Mouse (Mus musculus) heart, postnatal 0 days (tissue): ENCODE measurements at regions not wholly inside any gene's neighbourhood (a gene's known extent, or its start where the extent isn't known, plus 50 kb on each side); places are given as distances from the start of the nearest gene placed in this dataset.

Source experiments
- ATAC-seq: fragments of 200-750 bp; cut with Nextera tagmentation; 2 replicates; pipeline ENCODE4 v1.8.0; 2017; ENCODE audit warnings: low read depth, moderate number of reproducible peaks, moderate library complexity; ENCODE audit not compliant: insufficient read depth
- DNase-seq: peaks from one replicate; pipeline ENCODE4 v3.0.0-alpha.2; 2016; ENCODE audit warnings: low spot score
- H3K27ac ChIP-seq: fragments of 300-500 bp; sonication (generic); 2 replicates; pipeline ENCODE4 v1.5.1; 2014; ENCODE audit warnings: low read depth, mild to moderate bottlenecking
- H3K27me3 ChIP-seq: fragments of 300-500 bp; sonication (generic); 2 replicates; pipeline ENCODE4 v1.6.1; 2014; ENCODE audit warnings: low read length, mixed read lengths; ENCODE audit not compliant: control insufficient read depth, insufficient read depth
- H3K36me3 ChIP-seq: fragments of 300-500 bp; sonication (generic); replicated peaks from 2 replicates; pipeline ENCODE4 v1.6.1; 2014; ENCODE audit warnings: low read length, mixed read lengths; ENCODE audit not compliant: control insufficient read depth, insufficient read depth
- H3K4me1 ChIP-seq: fragments of 300-500 bp; sonication (generic); 2 replicates; pipeline ENCODE4 v1.6.1; 2014; ENCODE audit warnings: antibody characterized with exemption; ENCODE audit not compliant: control insufficient read depth, insufficient read depth
- H3K4me2 ChIP-seq: fragments of 300-500 bp; sonication (generic); 2 replicates; pipeline ENCODE4 v1.6.1; 2014; ENCODE audit warnings: low read depth, mild to moderate bottlenecking, low read length, moderate library complexity
- H3K4me3 ChIP-seq: fragments of 300-500 bp; sonication (generic); 2 replicates; pipeline ENCODE4 v1.5.1; 2014; ENCODE audit warnings: low read depth, low read length
- H3K9ac ChIP-seq: fragments of 300-500 bp; sonication (generic); replicated peaks from 2 replicates; pipeline ENCODE4 v1.6.1; 2014; ENCODE audit warnings: low read depth, low read length, mixed read lengths
- H3K9me3 ChIP-seq: fragments of 300-500 bp; sonication (generic); replicated peaks from 2 replicates; pipeline ENCODE4 v1.6.1; 2016; ENCODE audit warnings: low read length; ENCODE audit not compliant: control insufficient read depth
- CTCF ChIP-seq: IDR thresholded peaks from 2 replicates; pipeline ENCODE4 v1.5.1; 2016; ENCODE audit warnings: antibody characterized with exemption, control low read depth, low read depth
- EP300 ChIP-seq: IDR thresholded peaks from 2 replicates; pipeline ENCODE4 v1.6.1; 2016; ENCODE audit warnings: antibody characterized with exemption, low read depth
- WGBS: fragments of 180-500 bp; shearing (Covaris S2); extraction: QIAGEN DNeasy Blood & Tissue Kit; methylation state at CpG from one replicate; pipeline ENCODE4 v1.1.7; 2014; 5-methylcytosine and 5-hydroxymethylcytosine counted together

- no peaks in the 10 kb centered on the region for H3K27me3 ChIP-seq
- TF ChIP-seq EP300 (no peak), CTCF (no peak)
Measured at GRCm38 (mm10) chr16:78121668-78122067, 179.6 kb upstream of the Cxadr start.

DNA sequence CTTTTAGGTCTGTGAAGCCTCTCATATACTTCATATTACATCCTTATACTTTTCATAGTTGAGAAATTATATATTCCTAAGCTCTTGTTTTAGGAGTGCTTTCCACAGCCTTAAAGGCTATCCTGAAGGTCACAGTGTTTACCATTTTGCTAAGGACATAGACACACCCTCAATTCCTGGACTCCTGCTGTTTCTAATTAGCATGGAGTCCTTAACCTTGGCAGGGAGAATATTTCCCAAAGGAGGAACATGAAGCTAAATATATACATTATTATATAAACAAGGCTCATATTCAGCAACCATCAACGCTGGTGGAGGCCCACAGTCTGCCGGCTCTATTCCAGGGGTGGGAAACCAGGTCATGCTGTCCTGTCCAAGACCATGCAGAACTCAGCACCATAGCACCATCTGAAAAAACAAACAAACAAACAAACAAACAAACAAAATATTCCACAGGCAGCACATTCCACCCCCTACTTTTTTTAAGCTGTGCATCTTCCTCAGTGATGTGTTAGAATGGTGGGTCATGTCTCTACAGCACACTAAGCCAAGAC is 180.9 kb upstream of the Cxadr start:
- Histone ChIP-seq H3K27ac (no peak overlapping the region), H3K9me3 (no peaks in the 10 kb centered on the region), H3K36me3 (no peaks in the 10 kb centered on the region), H3K4me1 (no peaks in the 10 kb centered on the region), H3K9ac (no peak overlapping the region), H3K4me2 (no peak overlapping the region), H3K4me3 (no peak overlapping the region), H3K27me3 (no peaks in the 10 kb centered on the region)
- TF ChIP-seq EP300 (no peak), CTCF (no peak)
- ATAC-seq, result no peak
- no peak for DNase-seq
- 72% methylated on average over 2 of the region's 2 CpGs for WGBS

More at GRCm38 (mm10) chr16:78121668-78122067, 179.6 kb upstream of the Cxadr start:
- Histone ChIP-seq H3K4me3 (no peak overlapping the region), H3K4me2 (no peak overlapping the region), H3K36me3 (no peaks in the 10 kb centered on the region), H3K27ac (no peak overlapping the region), H3K4me1 (no peaks in the 10 kb centered on the region), H3K9me3 (no peaks in the 10 kb centered on the region), H3K9ac (no peak overlapping the region)
- ATAC-seq, result no peak
- no peak for DNase-seq
- 64% methylated on average over 1 of the region's 1 CpGs for WGBS

GRCm38 (mm10) chr16:78104246-78104645 is 197.0 kb upstream of the Cxadr start:
- H3K36me3 ChIP-seq, result no peaks in the 10 kb centered on the region
- no peak for DNase-seq
- no peak overlapping the region for H3K4me3 ChIP-seq
- no peaks in the 10 kb centered on the region for H3K27me3 ChIP-seq
- ATAC-seq, result no peak
- no peaks in the 10 kb centered on the region for H3K4me1 ChIP-seq
- no peaks in the 10 kb centered on the region for H3K9me3 ChIP-seq
- TF ChIP-seq CTCF (no peak), EP300 (no peak)
- H3K27ac ChIP-seq, result no peak overlapping the region
- no peak overlapping the region for H3K9ac ChIP-seq
- no peak overlapping the region for H3K4me2 ChIP-seq

DNA sequence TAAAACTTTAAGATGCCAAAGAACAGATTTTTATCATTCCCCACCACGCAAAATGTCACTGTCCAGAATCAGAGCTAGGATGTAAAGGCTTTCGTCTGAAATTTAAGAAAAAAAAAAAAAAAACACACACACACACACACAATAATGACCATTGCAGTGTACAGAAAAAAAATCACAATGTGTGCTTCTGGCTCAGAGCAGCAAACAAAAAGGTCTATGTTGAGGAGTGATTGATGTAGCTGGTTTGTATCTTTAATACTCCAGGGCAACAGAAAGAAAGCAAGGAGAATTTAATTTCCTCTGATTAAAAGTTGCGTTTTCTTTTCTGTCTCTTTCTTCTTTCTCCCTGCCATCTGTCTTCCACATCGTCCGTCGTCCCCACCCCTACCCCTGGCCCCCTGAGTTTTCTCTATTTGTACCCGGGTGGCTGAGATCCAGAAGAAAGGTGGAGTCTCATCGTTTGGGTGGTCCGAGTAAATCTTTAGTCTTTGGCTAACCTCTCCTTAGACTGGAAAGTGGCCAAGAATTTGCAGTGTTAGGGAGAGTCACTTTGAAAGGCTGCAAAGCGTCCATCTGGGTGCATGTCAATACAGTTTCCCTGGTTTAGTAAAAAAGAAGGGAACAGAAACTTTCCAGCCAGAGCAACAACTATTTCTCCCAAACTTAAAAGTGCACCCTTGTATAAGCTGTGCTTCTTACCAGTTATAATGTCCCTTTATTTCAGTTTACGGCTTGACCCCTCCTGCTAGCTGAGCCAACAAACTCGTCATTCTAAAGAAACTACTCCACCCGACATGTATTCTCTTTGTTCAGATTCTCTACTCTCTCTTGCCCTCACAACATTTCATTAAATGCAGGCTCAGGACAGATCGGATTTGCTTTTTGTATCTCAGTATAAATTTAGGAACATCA is 199.6 kb upstream of the Cxadr start:
- H3K27me3 ChIP-seq, result no peaks in the 10 kb centered on the region
- no peak overlapping the region for H3K27ac ChIP-seq
- H3K9me3 ChIP-seq, result no peaks in the 10 kb centered on the region
- H3K4me3 ChIP-seq, result peak overlapping the region; percentile 28
- no peaks in the 10 kb centered on the region for H3K36me3 ChIP-seq
- ATAC-seq (no peak), DNase-seq (peak; percentile 29)
- TF ChIP-seq EP300, result no peak
- no peak for TF ChIP-seq CTCF
- H3K4me2 ChIP-seq, result peak overlapping the region; percentile 52
- H3K4me1 ChIP-seq, result no peaks in the 10 kb centered on the region
- WGBS, result 47% methylated on average over 14 of the region's 14 CpGs
- no peak overlapping the region for H3K9ac ChIP-seq

GRCm38 (mm10) chr16:78099842-78100241 is 201.4 kb upstream of the Cxadr start:
- 83% methylated on average over 2 of the region's 2 CpGs for WGBS
- ATAC-seq, result no peak
- Histone ChIP-seq H3K9me3 (no peaks in the 10 kb centered on the region), H3K4me3 (no peak overlapping the region), H3K4me1 (no peaks in the 10 kb centered on the region), H3K27ac (no peak overlapping the region), H3K9ac (no peak overlapping the region), H3K4me2 (no peak overlapping the region), H3K36me3 (no peaks in the 10 kb centered on the region), H3K27me3 (no peaks in the 10 kb centered on the region)
- TF ChIP-seq CTCF (no peak), EP300 (no peak)
- DNase-seq, result no peak
